Mouse (Mus musculus) embryonic facial prominence, embryonic 12.5 days (tissue): Measurements from ENCODE around the gene Syk. TPM values are rescaled to one million over a fixed set of nuclear protein-coding genes. Genes with fewer than 3 reads are reported as not detected.

ENCODE experiments used
- ATAC-seq: fragments of 200-750 bp; cut with Nextera tagmentation; 2 replicates; pipeline ENCODE4 v1.8.0; 2017; ENCODE audit not compliant: insufficient number of reproducible peaks, insufficient read depth, low FRiP score, low TSS enrichment
- H3K27ac ChIP-seq: fragments of 300-500 bp; sonication (generic); 2 replicates; pipeline ENCODE4 v1.5.1; 2016; ENCODE audit warnings: mild to moderate bottlenecking
- H3K27me3 ChIP-seq: fragments of 300-500 bp; sonication (generic); 2 replicates; pipeline ENCODE4 v1.6.1; 2016; ENCODE audit warnings: mild to moderate bottlenecking, moderate library complexity
- H3K36me3 ChIP-seq: fragments of 300-500 bp; sonication (generic); 2 replicates; pipeline ENCODE4 v1.6.1; 2016; ENCODE audit warnings: mild to moderate bottlenecking
- H3K4me1 ChIP-seq: fragments of 300-500 bp; sonication (generic); 2 replicates; pipeline ENCODE4 v1.6.1; 2016
- H3K4me2 ChIP-seq: fragments of 300-500 bp; sonication (generic); replicated peaks from 2 replicates; pipeline ENCODE4 v1.6.1; 2016; ENCODE audit warnings: mild to moderate bottlenecking, moderate library complexity
- H3K4me3 ChIP-seq: fragments of 300-500 bp; sonication (generic); 2 replicates; pipeline ENCODE4 v1.5.1; 2016; ENCODE audit warnings: mild to moderate bottlenecking
- H3K9ac ChIP-seq: fragments of 300-500 bp; sonication (generic); 2 replicates; pipeline ENCODE4 v1.6.1; 2016; ENCODE audit warnings: mild to moderate bottlenecking, moderate library complexity
- H3K9me3 ChIP-seq: fragments of 300-500 bp; sonication (generic); 2 replicates; pipeline ENCODE4 v1.6.1; 2016; ENCODE audit warnings: mild to moderate bottlenecking, moderate library complexity
- WGBS: fragments of 180-500 bp; shearing (Covaris S2); methylation state at CpG from one replicate; pipeline ENCODE4 v1.1.7; 2016; 5-methylcytosine and 5-hydroxymethylcytosine counted together
- polyA plus RNA-seq: library from polyadenylated mRNA; unstranded; fragments of >200 nt; fragmentation: Nextera tagmentation; extraction: Ambion mirVana; gene quantifications from 2 replicates; pipeline ENCODE4 v1.2.1, GENCODE M21; 2016

Gene Syk
- 3.3 and 3.4 TPM in 2 replicates for polyA plus RNA-seq

- Histone ChIP-seq H3K27me3 (peaks cover 12% of the 10 kb centered on the region), H3K27ac (no peak within 1 kb of the TSS), H3K4me3 (peak within 1 kb of the TSS; percentile 59), H3K4me1 (no peaks in the 10 kb centered on the region), H3K4me2 (peak within 1 kb of the TSS; percentile 84), H3K9ac (peak within 1 kb of the TSS; percentile 41), H3K9me3 (no peaks in the 10 kb centered on the region), H3K36me3 (no peaks in the 10 kb centered on the region)
- ATAC-seq: 0 out of 2 replicates have a peak, but pooled peaks have one; percentile 52
- WGBS: 1% methylated on average over 67 of the region's 70 CpGs
These were observed at the start of gene Syk for GRCm38 (mm10) chr13:52582878-52583661. Syk (plus strand) TSS chr13:52583173.

GRCm38 (mm10) chr13:52533644-52534043 lies 49.3 kb upstream of the Syk start:
- no peaks in the 10 kb centered on the region for H3K36me3 ChIP-seq
- peaks cover 16% of the 10 kb centered on the region for H3K27me3 ChIP-seq
- H3K4me1 ChIP-seq: peaks cover 5% of the 10 kb centered on the region; the same call in 1 of the 2 replicates
- H3K9me3 ChIP-seq: peaks cover 5% of the 10 kb centered on the region
- no peak overlapping the region for H3K9ac ChIP-seq
- 80% methylated on average over 5 of the region's 5 CpGs for WGBS
- ATAC-seq: no peak
- H3K4me3 ChIP-seq: no peak overlapping the region
- no peak overlapping the region for H3K27ac ChIP-seq
- no peak overlapping the region for H3K4me2 ChIP-seq

- ATAC-seq: no peak
- no peaks in the 10 kb centered on the region for H3K36me3 ChIP-seq
- H3K9me3 ChIP-seq: peaks cover 5% of the 10 kb centered on the region
- no peak overlapping the region for H3K4me2 ChIP-seq
- H3K9ac ChIP-seq: no peak overlapping the region
- WGBS: 4% methylated on average over 4 of the region's 4 CpGs
- H3K27ac ChIP-seq: no peak overlapping the region
- H3K4me3 ChIP-seq: no peak overlapping the region
- H3K4me1 ChIP-seq: no peaks in the 10 kb centered on the region
- peaks cover under 1% of the 10 kb centered on the region for H3K27me3 ChIP-seq
These were observed 47.4 kb upstream of the Syk start for GRCm38 (mm10) chr13:52535542-52535941.

- Histone ChIP-seq H3K4me1 (no peaks in the 10 kb centered on the region), H3K27me3 (no peaks in the 10 kb centered on the region), H3K4me2 (no peak overlapping the region), H3K36me3 (no peaks in the 10 kb centered on the region), H3K9me3 (no peaks in the 10 kb centered on the region), H3K27ac (no peak overlapping the region), H3K9ac (no peak overlapping the region), H3K4me3 (no peak overlapping the region)
- 95% methylated on average over 26 of the region's 26 CpGs for WGBS
- ATAC-seq: no peak
These were observed 45.0 kb upstream of the Syk start for GRCm38 (mm10) chr13:52537754-52538587.

- no peak overlapping the region for H3K27ac ChIP-seq
- no peaks in the 10 kb centered on the region for H3K9me3 ChIP-seq
- WGBS: 91% methylated on average over 9 of the region's 9 CpGs
- H3K9ac ChIP-seq: no peak overlapping the region
- no peaks in the 10 kb centered on the region for H3K27me3 ChIP-seq
- no peak overlapping the region for H3K4me2 ChIP-seq
- no peak for ATAC-seq
- H3K36me3 ChIP-seq: no peaks in the 10 kb centered on the region
- no peaks in the 10 kb centered on the region for H3K4me1 ChIP-seq
- H3K4me3 ChIP-seq: no peak overlapping the region
These were observed 44.3 kb upstream of the Syk start for GRCm38 (mm10) chr13:52538588-52539116.

- no peaks in the 10 kb centered on the region for H3K27me3 ChIP-seq
- WGBS: 86% methylated on average over 6 of the region's 6 CpGs
- no peak for ATAC-seq
These were observed 43.5 kb upstream of the Syk start for GRCm38 (mm10) chr13:52539461-52539860.

GRCm38 (mm10) chr13:52541385-52542035 lies 41.5 kb upstream of the Syk start:
- Histone ChIP-seq H3K27ac (no peak overlapping the region), H3K4me3 (no peak overlapping the region), H3K4me2 (no peak overlapping the region), H3K9me3 (no peaks in the 10 kb centered on the region), H3K36me3 (no peaks in the 10 kb centered on the region), H3K4me1 (no peaks in the 10 kb centered on the region), H3K27me3 (no peaks in the 10 kb centered on the region), H3K9ac (no peak overlapping the region)
- ATAC-seq: no peak
- 66% methylated on average over 5 of the region's 5 CpGs for WGBS

More at GRCm38 (mm10) chr13:52539461-52539860, 43.5 kb upstream of the Syk start:
- no peaks in the 10 kb centered on the region for H3K4me1 ChIP-seq
- no peak overlapping the region for H3K4me3 ChIP-seq
- no peaks in the 10 kb centered on the region for H3K36me3 ChIP-seq
- no peaks in the 10 kb centered on the region for H3K9me3 ChIP-seq
- H3K9ac ChIP-seq: no peak overlapping the region
- H3K4me2 ChIP-seq: no peak overlapping the region
- H3K27ac ChIP-seq: no peak overlapping the region

- no peak overlapping the region for H3K4me2 ChIP-seq
- no peaks in the 10 kb centered on the region for H3K36me3 ChIP-seq
- no peaks in the 10 kb centered on the region for H3K4me1 ChIP-seq
- no peak for ATAC-seq
- 62% methylated on average over 8 of the region's 8 CpGs for WGBS
- no peak overlapping the region for H3K27ac ChIP-seq
- no peaks in the 10 kb centered on the region for H3K9me3 ChIP-seq
- no peak overlapping the region for H3K4me3 ChIP-seq
- no peak overlapping the region for H3K9ac ChIP-seq
- no peaks in the 10 kb centered on the region for H3K27me3 ChIP-seq
These were observed 40.9 kb upstream of the Syk start for GRCm38 (mm10) chr13:52542036-52542526.

- no peaks in the 10 kb centered on the region for H3K36me3 ChIP-seq
- WGBS: 71% methylated on average over 4 of the region's 4 CpGs
- no peak for ATAC-seq
- no peaks in the 10 kb centered on the region for H3K27me3 ChIP-seq
- no peak overlapping the region for H3K27ac ChIP-seq
- H3K9me3 ChIP-seq: no peaks in the 10 kb centered on the region
- H3K4me2 ChIP-seq: no peak overlapping the region
- H3K9ac ChIP-seq: no peak overlapping the region
- no peak overlapping the region for H3K4me3 ChIP-seq
- H3K4me1 ChIP-seq: no peaks in the 10 kb centered on the region
These were observed 40.3 kb upstream of the Syk start for GRCm38 (mm10) chr13:52542636-52543035.

GRCm38 (mm10) chr13:52546288-52546687 lies 36.7 kb upstream of the Syk start:
- no peaks in the 10 kb centered on the region for H3K36me3 ChIP-seq
- no peak overlapping the region for H3K9ac ChIP-seq
- 79% methylated on average over 6 of the region's 6 CpGs for WGBS
- no peaks in the 10 kb centered on the region for H3K9me3 ChIP-seq
- no peak for ATAC-seq
- H3K4me2 ChIP-seq: no peak overlapping the region
- H3K27me3 ChIP-seq: no peaks in the 10 kb centered on the region
- no peaks in the 10 kb centered on the region for H3K4me1 ChIP-seq
- no peak overlapping the region for H3K4me3 ChIP-seq
- H3K27ac ChIP-seq: no peak overlapping the region

- Histone ChIP-seq H3K9ac (no peak overlapping the region), H3K4me1 (no peaks in the 10 kb centered on the region), H3K27me3 (no peaks in the 10 kb centered on the region), H3K4me2 (no peak overlapping the region), H3K4me3 (no peak overlapping the region), H3K9me3 (no peaks in the 10 kb centered on the region), H3K27ac (no peak overlapping the region), H3K36me3 (no peaks in the 10 kb centered on the region)
- WGBS: 60% methylated on average over 5 of the region's 5 CpGs
- no peak for ATAC-seq
These were observed 32.2 kb upstream of the Syk start for GRCm38 (mm10) chr13:52550690-52551193.
